Mouse (Mus musculus): ENCODE measurements around the gene Supt16.

Gene Supt16

DNA sequence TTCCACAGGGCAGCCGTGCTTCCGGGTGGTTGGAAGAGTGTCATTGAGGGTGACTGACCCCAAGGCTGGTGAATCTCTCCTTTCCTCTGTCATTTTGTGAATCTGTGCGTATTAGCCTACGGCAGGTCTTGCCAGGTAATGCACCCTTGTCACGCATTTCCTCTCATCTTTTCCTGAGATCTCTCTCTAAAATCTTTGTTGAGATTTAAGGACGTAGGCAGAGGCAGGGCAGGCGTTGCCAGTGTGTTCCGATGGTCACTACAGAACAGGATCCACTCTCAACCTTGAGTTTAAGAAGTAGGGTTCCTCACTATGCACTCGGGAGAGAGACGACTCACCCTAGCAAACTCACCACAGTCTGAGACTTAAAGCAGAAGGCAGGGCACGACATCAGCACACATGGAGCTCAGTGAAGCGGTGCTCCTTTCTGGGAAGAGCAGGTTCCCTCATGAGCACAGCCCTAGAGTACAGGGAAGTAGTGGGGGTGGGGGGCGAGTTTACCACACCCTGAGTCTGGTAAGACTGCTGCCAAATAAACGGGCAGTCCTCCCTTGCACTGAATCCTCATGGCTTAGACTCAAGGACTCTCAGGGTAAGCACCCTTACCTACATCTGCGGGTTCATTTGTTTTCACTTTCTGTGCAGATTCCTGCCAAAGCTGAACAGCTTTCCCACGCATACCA is 55.6 kb downstream of the Supt16 start:
- no peak for DNase-seq

DNA sequence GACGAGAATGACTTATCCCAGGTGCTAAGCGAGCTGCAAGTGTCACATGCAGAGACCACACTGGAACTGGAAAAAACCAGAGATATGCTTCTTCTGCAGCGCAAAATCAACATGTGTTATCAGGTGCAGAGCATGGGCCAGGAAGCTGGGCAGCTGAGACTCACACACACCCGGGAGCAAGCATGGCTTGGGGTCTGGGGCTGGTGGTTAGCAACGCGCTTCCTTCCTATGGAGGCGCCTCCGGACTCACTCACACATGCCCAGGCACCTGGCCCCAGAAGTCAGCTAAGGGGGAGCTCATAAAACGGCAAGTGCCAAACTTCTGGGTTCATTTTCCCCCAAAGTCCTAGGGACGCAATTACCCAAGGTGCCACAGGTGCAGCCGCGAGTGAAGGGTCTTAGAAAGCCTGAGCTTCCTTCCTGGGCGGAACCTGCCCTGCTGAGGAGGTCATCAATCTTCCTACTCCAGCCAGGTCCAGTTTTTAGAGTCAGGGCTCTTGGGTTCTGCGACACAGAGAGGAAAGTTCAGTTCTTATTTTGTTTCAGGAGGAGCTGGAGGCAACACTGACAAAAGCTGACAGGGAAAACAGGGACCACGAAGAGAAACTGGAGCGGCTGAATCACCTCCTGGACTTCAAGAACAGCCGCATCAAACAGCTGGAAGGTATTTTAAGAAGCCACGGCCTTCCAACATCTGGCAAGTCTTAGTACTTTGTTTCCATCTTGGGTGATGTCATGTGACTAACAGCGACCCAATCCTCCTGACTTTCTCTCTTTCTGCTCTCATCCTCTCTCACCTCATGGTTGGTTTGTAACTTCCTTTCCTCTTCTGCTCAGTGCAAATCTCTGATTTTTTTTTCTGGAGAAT is 56.4 kb downstream of the Supt16 start:
- DNase-seq: no peak

DNA sequence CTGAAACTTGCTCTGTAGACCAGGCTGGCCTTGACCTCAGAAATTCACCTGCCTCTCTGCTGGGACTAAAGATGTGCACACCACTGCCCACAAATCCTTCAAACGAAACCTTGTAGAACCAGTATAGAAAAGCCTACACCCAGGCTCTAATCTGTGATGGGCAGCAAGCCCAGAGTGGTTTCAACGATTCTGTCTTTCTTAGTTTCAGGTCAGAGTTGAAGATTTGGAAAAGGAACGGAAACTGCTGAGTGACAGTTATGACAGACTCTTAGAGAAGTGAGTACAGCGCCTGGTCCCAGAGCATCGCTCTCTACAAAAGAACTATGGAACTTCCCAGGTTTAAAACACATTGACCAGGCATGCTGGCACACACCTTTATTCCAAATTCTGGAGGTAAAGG is 63.6 kb downstream of the Supt16 start:
- no peak for DNase-seq

- no peak for DNase-seq
Measured at GRCm38 (mm10) chr14:52124636-52125035, 72.6 kb downstream of the Supt16 start.

DNA sequence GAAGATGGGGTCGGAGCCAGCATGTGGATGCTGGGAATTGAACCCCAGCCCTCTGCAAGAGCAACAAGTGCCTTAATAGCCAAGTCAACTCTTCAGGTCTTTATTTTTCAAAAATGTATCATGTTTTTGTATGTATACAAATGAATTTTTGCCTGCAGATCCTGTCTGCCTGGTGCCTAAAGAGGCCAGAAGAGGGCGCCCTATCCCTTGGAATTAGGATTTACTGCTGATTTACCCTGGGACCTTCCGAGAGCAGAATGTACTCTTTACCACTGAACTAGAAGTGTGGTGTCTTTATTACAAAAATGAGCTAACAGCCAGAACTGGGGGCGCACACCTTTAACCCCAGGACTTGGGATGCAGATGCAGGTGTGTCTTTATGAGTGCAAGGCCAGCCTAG is 73.3 kb downstream of the Supt16 start:
- peak; percentile 58 for DNase-seq

- no peak for DNase-seq
Measured at GRCm38 (mm10) chr14:52120169-52120568, 77.0 kb downstream of the Supt16 start.

GRCm38 (mm10) chr14:52118823-52119608 is 78.2 kb downstream of the Supt16 start:
- DNase-seq: peak; percentile 73

DNA sequence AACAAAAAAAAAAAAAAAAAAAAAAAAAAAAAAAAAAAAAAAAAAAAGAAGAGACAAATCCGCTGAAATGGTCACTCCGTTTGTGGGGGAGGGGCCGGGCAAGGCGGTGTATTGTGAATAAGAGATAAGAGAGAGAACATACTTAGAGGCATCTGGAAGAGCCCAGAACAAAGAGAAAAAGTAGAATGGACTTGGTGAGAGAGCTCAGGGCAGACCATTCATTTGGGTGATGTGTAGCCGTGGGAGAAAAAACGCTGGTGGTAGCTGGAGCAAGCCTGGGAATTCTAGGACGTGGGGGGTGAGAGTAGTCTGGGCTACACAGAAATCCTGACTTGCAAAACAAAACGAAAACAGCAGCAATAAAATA is 78.8 kb downstream of the Supt16 start:
- DNase-seq: no peak

GRCm38 (mm10) chr14:52117241-52117640 is 80.0 kb downstream of the Supt16 start:
- DNase-seq: no peak

DNA sequence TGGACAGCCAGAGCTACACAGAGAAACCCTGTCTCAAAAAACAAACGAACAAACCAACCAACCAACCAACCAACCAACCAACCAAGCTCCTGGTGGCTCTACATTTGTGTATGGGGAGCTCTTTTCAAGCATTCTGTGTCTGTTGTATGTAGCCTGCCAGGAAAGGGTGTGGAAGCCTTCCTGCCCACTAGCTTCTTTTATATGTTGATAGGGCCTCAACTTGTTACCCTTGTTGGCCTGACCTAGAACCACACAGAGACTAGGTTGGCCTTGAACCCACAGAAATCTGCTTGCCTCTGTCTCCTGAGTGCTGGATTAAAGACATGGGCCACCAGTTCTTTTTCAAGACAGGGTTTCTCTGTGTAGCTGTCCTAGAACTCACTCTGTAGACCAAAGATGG is 83.1 kb downstream of the Supt16 start:
- no peak for DNase-seq

Data from cerebellum, adult 11-12 months (tissue).